Mouse (Mus musculus): Measurements from ENCODE around the gene Nipal1. TPM values are rescaled to one million over a fixed set of nuclear protein-coding genes. Genes with fewer than 3 reads are reported as not detected.

Gene Nipal1
- polyA plus RNA-seq, 1 experiment: 0.93 TPM

DNA sequence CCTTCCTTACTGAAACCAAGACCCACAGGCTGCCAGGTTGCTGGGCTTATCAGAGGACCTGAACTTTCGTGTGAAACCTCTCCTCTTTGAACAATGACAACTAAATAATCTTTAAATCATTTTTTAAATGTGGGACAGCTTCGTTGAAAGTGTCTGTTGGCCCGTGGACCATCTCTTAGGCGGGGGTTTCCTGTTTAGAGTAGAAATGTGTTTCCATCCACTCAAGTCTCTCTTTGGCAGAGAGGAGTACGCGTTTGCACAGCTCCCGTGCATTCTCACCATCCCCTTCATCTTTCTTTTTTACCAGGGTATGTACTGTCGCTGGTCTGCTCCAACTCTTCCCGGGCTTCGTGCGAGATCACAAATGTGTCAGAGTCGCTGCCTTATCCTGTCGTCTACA lies 10.8 kb downstream of the Nipal1 start:
- H3K27me3 ChIP-seq (ENCODE audit: control insufficient read depth, insufficient read depth, low read length, poor library complexity, severe bottlenecking): no peaks in the 10 kb centered on the region
- no peaks in the 10 kb centered on the region for H3K9me3 ChIP-seq (replicated peaks; ENCODE audit: control insufficient read depth, insufficient read depth, low read length, poor library complexity, severe bottlenecking)
- H3K9ac ChIP-seq (ENCODE audit: low read depth, poor library complexity, severe bottlenecking): no peak overlapping the region
- H3K4me1 ChIP-seq (ENCODE audit: control insufficient read depth, insufficient read depth, low read length): no peaks in the 10 kb centered on the region
- no peak overlapping the region for H3K27ac ChIP-seq (ENCODE audit: insufficient read depth, low read length)
- TF ChIP-seq EP300 (IDR thresholded peaks at IDR 0.05; ENCODE audit: insufficient read depth, low read depth, low read length): no peak
- TF ChIP-seq CTCF (IDR thresholded peaks at IDR 0.05; ENCODE audit: low read depth, low read length): no peak
- no peak for TF ChIP-seq POLR2A (IDR thresholded peaks at IDR 0.05; ENCODE audit: insufficient read depth, low read length)
- H3K4me3 ChIP-seq (ENCODE audit: low read depth, low read length): no peak overlapping the region
- no peaks in the 10 kb centered on the region for H3K36me3 ChIP-seq (ENCODE audit: control insufficient read depth, insufficient read depth, low read length, poor library complexity, severe bottlenecking)

- no peaks in the 10 kb centered on the region for H3K36me3 ChIP-seq (ENCODE audit: control insufficient read depth, insufficient read depth, low read length, poor library complexity, severe bottlenecking)
- H3K4me3 ChIP-seq (ENCODE audit: low read depth, low read length): no peak overlapping the region
- H3K27me3 ChIP-seq (ENCODE audit: control insufficient read depth, insufficient read depth, low read length, poor library complexity, severe bottlenecking): no peaks in the 10 kb centered on the region
- H3K9ac ChIP-seq (ENCODE audit: low read depth, poor library complexity, severe bottlenecking): no peak overlapping the region
- no peaks in the 10 kb centered on the region for H3K9me3 ChIP-seq (replicated peaks; ENCODE audit: control insufficient read depth, insufficient read depth, low read length, poor library complexity, severe bottlenecking)
- TF ChIP-seq CTCF (IDR thresholded peaks at IDR 0.05; ENCODE audit: low read depth, low read length) (no peak), POLR2A (IDR thresholded peaks at IDR 0.05; ENCODE audit: insufficient read depth, low read length) (no peak), EP300 (IDR thresholded peaks at IDR 0.05; ENCODE audit: insufficient read depth, low read depth, low read length) (no peak)
- H3K4me1 ChIP-seq (ENCODE audit: control insufficient read depth, insufficient read depth, low read length): no peaks in the 10 kb centered on the region
- H3K27ac ChIP-seq (ENCODE audit: insufficient read depth, low read length): no peak overlapping the region
Measured at GRCm38 (mm10) chr5:72661051-72661781, 13.6 kb downstream of the Nipal1 start.

DNA sequence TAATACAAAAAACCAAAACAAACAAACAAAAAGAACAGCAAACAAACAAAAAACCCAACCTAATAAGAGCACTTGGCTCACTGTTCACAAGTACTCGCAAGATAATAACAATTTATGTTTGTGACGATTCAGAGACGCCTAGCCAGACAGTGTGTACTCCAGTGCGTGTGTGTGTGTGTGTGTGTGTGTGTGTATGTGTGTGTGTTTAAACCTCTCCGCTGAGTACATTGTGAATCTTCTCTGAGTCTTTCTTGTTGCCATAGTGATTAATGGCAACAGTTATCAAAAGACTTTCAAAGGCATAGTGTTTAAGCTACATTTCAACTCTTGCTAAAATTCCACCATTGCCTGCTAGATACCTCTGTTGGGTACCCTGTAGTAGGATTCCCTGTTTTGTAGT lies 16.5 kb downstream of the Nipal1 start:
- H3K27me3 ChIP-seq (ENCODE audit: control insufficient read depth, insufficient read depth, low read length, poor library complexity, severe bottlenecking): no peaks in the 10 kb centered on the region
- H3K9me3 ChIP-seq (replicated peaks; ENCODE audit: control insufficient read depth, insufficient read depth, low read length, poor library complexity, severe bottlenecking): no peaks in the 10 kb centered on the region
- H3K4me3 ChIP-seq (ENCODE audit: low read depth, low read length): no peak overlapping the region
- no peaks in the 10 kb centered on the region for H3K4me1 ChIP-seq (ENCODE audit: control insufficient read depth, insufficient read depth, low read length)
- TF ChIP-seq EP300 (IDR thresholded peaks at IDR 0.05; ENCODE audit: insufficient read depth, low read depth, low read length) (no peak), POLR2A (IDR thresholded peaks at IDR 0.05; ENCODE audit: insufficient read depth, low read length) (no peak), CTCF (IDR thresholded peaks at IDR 0.05; ENCODE audit: low read depth, low read length) (no peak)
- no peak overlapping the region for H3K27ac ChIP-seq (ENCODE audit: insufficient read depth, low read length)
- H3K9ac ChIP-seq (ENCODE audit: low read depth, poor library complexity, severe bottlenecking): no peak overlapping the region
- H3K36me3 ChIP-seq (ENCODE audit: control insufficient read depth, insufficient read depth, low read length, poor library complexity, severe bottlenecking): no peaks in the 10 kb centered on the region

- Histone ChIP-seq H3K4me3 (ENCODE audit: low read depth, low read length) (no peak overlapping the region), H3K27ac (ENCODE audit: insufficient read depth, low read length) (no peak overlapping the region), H3K27me3 (ENCODE audit: control insufficient read depth, insufficient read depth, low read length, poor library complexity, severe bottlenecking) (no peaks in the 10 kb centered on the region), H3K9ac (ENCODE audit: low read depth, poor library complexity, severe bottlenecking) (no peak overlapping the region), H3K4me1 (ENCODE audit: control insufficient read depth, insufficient read depth, low read length) (no peaks in the 10 kb centered on the region), H3K9me3 (replicated peaks; ENCODE audit: control insufficient read depth, insufficient read depth, low read length, poor library complexity, severe bottlenecking) (no peaks in the 10 kb centered on the region), H3K36me3 (ENCODE audit: control insufficient read depth, insufficient read depth, low read length, poor library complexity, severe bottlenecking) (no peaks in the 10 kb centered on the region)
- TF ChIP-seq EP300 (IDR thresholded peaks at IDR 0.05; ENCODE audit: insufficient read depth, low read depth, low read length) (no peak), CTCF (IDR thresholded peaks at IDR 0.05; ENCODE audit: low read depth, low read length) (no peak), POLR2A (IDR thresholded peaks at IDR 0.05; ENCODE audit: insufficient read depth, low read length) (no peak)
Measured at GRCm38 (mm10) chr5:72664854-72665253, 17.3 kb downstream of the Nipal1 start.

DNA sequence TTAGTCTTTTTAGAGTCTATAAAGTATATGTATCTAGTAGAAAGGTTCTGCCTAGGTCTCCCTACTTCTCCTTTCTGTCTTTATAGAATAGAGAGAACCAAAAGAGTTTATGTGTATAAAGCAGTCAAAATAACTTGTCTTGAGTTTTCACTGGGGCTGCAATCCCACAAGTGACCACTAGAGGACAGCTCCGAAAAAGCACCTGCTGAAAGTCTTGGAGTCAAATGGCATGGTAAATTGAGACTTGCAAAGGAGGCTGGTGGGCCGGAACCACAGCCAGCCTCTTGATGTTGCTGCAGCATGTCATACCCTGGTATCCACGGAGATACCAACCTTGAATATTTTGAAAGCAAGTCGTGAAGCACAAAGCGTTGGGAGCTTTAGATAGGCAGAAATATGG lies 17.7 kb downstream of the Nipal1 start:
- Histone ChIP-seq H3K4me1 (ENCODE audit: control insufficient read depth, insufficient read depth, low read length) (no peaks in the 10 kb centered on the region), H3K27me3 (ENCODE audit: control insufficient read depth, insufficient read depth, low read length, poor library complexity, severe bottlenecking) (no peaks in the 10 kb centered on the region), H3K9ac (ENCODE audit: low read depth, poor library complexity, severe bottlenecking) (no peak overlapping the region), H3K9me3 (replicated peaks; ENCODE audit: control insufficient read depth, insufficient read depth, low read length, poor library complexity, severe bottlenecking) (no peaks in the 10 kb centered on the region), H3K36me3 (ENCODE audit: control insufficient read depth, insufficient read depth, low read length, poor library complexity, severe bottlenecking) (no peaks in the 10 kb centered on the region), H3K4me3 (ENCODE audit: low read depth, low read length) (no peak overlapping the region), H3K27ac (ENCODE audit: insufficient read depth, low read length) (no peak overlapping the region)
- TF ChIP-seq POLR2A (IDR thresholded peaks at IDR 0.05; ENCODE audit: insufficient read depth, low read length): no peak
- TF ChIP-seq CTCF (IDR thresholded peaks at IDR 0.05; ENCODE audit: low read depth, low read length): peak; percentile 16

DNA sequence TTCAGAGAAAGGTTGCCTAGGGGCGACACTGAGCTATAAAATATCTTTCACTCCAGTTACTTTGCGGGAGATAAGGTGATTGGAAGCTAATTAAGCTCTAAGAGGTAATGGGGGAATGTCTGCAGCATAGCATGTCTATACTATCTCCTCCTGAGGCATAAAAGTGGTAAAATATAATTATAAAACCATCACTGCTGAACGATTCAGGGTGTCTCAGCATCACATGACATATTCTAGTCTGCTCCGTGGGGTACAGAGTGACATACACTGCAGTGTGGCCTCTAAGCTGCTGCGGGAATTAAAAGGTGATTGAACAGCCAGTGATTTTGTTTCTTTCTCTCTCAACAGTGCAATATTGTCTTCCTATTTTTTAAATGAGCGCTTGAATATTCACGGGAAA lies 18.8 kb downstream of the Nipal1 start:
- H3K9ac ChIP-seq (ENCODE audit: low read depth, poor library complexity, severe bottlenecking): no peak overlapping the region
- no peak overlapping the region for H3K4me3 ChIP-seq (ENCODE audit: low read depth, low read length)
- H3K27me3 ChIP-seq (ENCODE audit: control insufficient read depth, insufficient read depth, low read length, poor library complexity, severe bottlenecking): no peaks in the 10 kb centered on the region
- TF ChIP-seq POLR2A (IDR thresholded peaks at IDR 0.05; ENCODE audit: insufficient read depth, low read length): no peak
- TF ChIP-seq EP300 (IDR thresholded peaks at IDR 0.05; ENCODE audit: insufficient read depth, low read depth, low read length): no peak
- TF ChIP-seq CTCF (IDR thresholded peaks at IDR 0.05; ENCODE audit: low read depth, low read length): no peak
- H3K27ac ChIP-seq (ENCODE audit: insufficient read depth, low read length): no peak overlapping the region
- H3K4me1 ChIP-seq (ENCODE audit: control insufficient read depth, insufficient read depth, low read length): no peaks in the 10 kb centered on the region
- no peaks in the 10 kb centered on the region for H3K9me3 ChIP-seq (replicated peaks; ENCODE audit: control insufficient read depth, insufficient read depth, low read length, poor library complexity, severe bottlenecking)
- no peaks in the 10 kb centered on the region for H3K36me3 ChIP-seq (ENCODE audit: control insufficient read depth, insufficient read depth, low read length, poor library complexity, severe bottlenecking)

Measured in ES-Bruce4 (cell line).